Mouse (Mus musculus) left cerebral cortex, postnatal 10 days (tissue): ENCODE measurements around the gene Cyp2c37. TPM values are rescaled to one million over a fixed set of nuclear protein-coding genes. Genes with fewer than 3 reads are reported as not detected.
"Not testable (repeated sequence)": the region's sequence is repeated elsewhere in the genome, so short reads cannot be mapped to it uniquely, and the experiment has no call there.

Source experiments
- DNase-seq, 2 experiments: peaks; one replicate each; pipeline ENCODE4 v3.0.0; 2021 to 2022; ENCODE audit warnings: low spot score in 2 of 2, mixed read lengths in 1 of 2; ENCODE audit errors: extremely low spot score in 1 of 2
- intact Hi-C: fragments of 180-260 bp; cut with DNase I; formaldehyde crosslinking; loops from one replicate; pipeline ENCODE4 v1.15.1; 2025
- total RNA-seq, 2 experiments: library from RNA; stranded (reverse); gene quantifications; 2 replicates each; pipeline ENCODE4 v1.2.3; 2021

Gene Cyp2c37
- total RNA-seq: not detected

DNA sequence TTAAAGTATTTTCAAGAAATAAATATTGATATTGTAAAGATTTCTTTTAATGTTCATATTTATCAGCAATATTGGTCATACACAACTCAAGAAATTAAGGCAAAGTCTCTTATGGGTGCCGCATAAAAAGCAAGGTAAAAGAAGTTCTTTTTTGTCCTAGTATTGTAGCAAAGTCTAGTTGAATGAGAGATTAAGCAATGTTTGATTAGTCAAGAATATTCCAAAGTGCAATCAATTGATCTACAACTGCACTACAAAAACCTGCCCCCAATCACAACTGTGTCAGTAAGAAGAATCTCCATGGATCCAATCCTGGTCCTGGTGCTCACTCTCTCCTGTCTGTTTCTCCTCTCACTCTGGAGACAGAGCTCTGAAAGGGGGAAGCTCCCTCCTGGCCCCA lies at the start of gene Cyp2c37:
TSS of gene Cyp2c37 (plus strand) at position 285 of the 400 bp plus-strand sequence.
- DNase-seq, intact Hi-C loops: not testable (repeated sequence)

- DNase-seq, intact Hi-C loops: not testable (repeated sequence)
These were observed 31.4 kb upstream of the Cyp2c37 start for GRCm38 (mm10) chr19:39960861-39961260.

GRCm38 (mm10) chr19:39971096-39971495 lies 21.1 kb upstream of the Cyp2c37 start:
- DNase-seq, intact Hi-C loops: not testable (repeated sequence)

GRCm38 (mm10) chr19:39989471-39989870 lies 2.8 kb upstream of the Cyp2c37 start:
- no peak for DNase-seq
- intact Hi-C loops: no loop called here

Other genes starting within 250 kb of the Cyp2c37 start
- gene Cyp2c40, start 179.6 kb upstream of the Cyp2c37 start, total RNA-seq: not detected
- gene Cyp2c69, start 105.6 kb upstream of the Cyp2c37 start, total RNA-seq: not detected
- not detected for gene Cyp2c54, start 81.4 kb downstream of the Cyp2c37 start, total RNA-seq
- gene Cyp2c50, start 97.3 kb downstream of the Cyp2c37 start, total RNA-seq: not detected
- 1 to 10 TPM; 3.7 to 4.3 TPM for gene Cyp2c70, start 194.9 kb downstream of the Cyp2c37 start, total RNA-seq